Mouse (Mus musculus): ENCODE measurements around the gene Rpl10l.

The Rpl10l gene

GRCm38 (mm10) chr12:66283991-66284622 is at the start of gene Rpl10l:
Rpl10l (minus strand) TSS chr12:66284401.
- no peak for DNase-seq (ENCODE audit: low read depth, low spot score)

GRCm38 (mm10) chr12:66275890-66276289 is 8.3 kb downstream of the Rpl10l start:
- no peak for DNase-seq (ENCODE audit: low read depth, low spot score)

GRCm38 (mm10) chr12:66245461-66246099 is 38.6 kb downstream of the Rpl10l start:
- no peak for DNase-seq (ENCODE audit: low read depth, low spot score)

- no peak for DNase-seq (ENCODE audit: low read depth, low spot score)
Measured at GRCm38 (mm10) chr12:66234158-66234557, 50.0 kb downstream of the Rpl10l start.

Data from telencephalon, adult 2 months (tissue).